Mouse (Mus musculus) skeletal muscle tissue, adult 2 months (tissue): ENCODE results near the gene Frem3.

Source experiments
- DNase-seq: peaks from one replicate; pipeline ENCODE4 v3.0.0-alpha.2; 2012; ENCODE audit warnings: low read depth, low spot score

Gene Frem3

GRCm38 (mm10) chr8:80710670-80711400, 100.0 kb downstream of the Frem3 start:
- no peak for DNase-seq

GRCm38 (mm10) chr8:80714461-80714860, 103.6 kb downstream of the Frem3 start:
- DNase-seq = no peak

- no peak for DNase-seq
These were observed 121.4 kb downstream of the Frem3 start for GRCm38 (mm10) chr8:80732326-80732725.

- peak; percentile 16 for DNase-seq
These were observed 127.1 kb downstream of the Frem3 start for GRCm38 (mm10) chr8:80738046-80738387.

GRCm38 (mm10) chr8:80738388-80739154, 127.7 kb downstream of the Frem3 start:
- DNase-seq = peak; percentile 13

GRCm38 (mm10) chr8:80739155-80739924, 128.5 kb downstream of the Frem3 start, which contains the start of gene Smarca5:
Smarca5 (minus strand) TSS chr8:80739497.
- peak; percentile 93 for DNase-seq

- DNase-seq = no peak
These were observed 129.1 kb downstream of the Frem3 start for GRCm38 (mm10) chr8:80739932-80740331.
